Mouse (Mus musculus) ES-Bruce4 (cell line): ENCODE measurements at regions not wholly inside any gene's neighbourhood (a gene's known extent, or its start where the extent isn't known, plus 50 kb on each side); places are given as distances from the start of the nearest gene placed in this dataset.

Experiments
- CTCF ChIP-seq: IDR thresholded peaks from one replicate; pipeline ENCODE4 v1.8.1; 2011; ENCODE audit warnings: low read depth, low read length
- POLR2A ChIP-seq: IDR thresholded peaks from one replicate; pipeline ENCODE4 v1.8.1; 2011; ENCODE audit warnings: low read length; ENCODE audit not compliant: insufficient read depth

DNA sequence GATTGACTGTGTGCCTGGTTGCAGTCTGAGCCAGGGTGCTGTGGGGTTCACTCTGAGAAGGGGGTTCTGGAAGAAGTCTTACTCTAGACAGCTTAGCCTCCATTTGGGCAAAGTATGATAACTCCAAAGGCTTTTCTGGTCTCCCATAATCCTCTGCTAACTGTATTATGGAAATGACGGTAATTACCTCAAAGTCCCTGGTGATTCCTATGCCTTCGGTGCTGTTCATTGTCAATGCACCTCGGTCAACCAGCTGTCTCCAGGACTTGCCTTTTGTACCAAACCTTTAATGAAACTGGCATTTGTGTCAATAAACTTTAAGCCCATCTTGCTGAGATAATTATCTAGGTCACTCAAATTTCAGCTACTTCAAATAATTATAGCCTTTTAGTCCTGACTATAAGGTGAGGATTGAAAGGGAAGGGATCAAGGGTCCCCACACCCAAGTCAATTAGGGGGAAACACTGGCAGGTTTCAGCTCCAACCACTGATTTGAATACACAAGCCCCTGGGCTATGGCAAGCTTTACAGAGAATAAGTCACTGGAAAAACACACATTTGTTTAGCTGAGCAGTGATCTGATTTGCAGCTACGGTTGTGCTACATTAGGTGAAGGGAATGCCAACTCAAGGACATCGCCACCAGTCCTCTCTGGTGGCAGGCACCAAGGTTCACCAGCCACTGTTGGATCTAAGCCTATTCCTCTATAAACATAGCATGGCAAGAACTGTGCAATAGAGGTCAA lies 177.5 kb downstream of the Cartpt start:
- TF ChIP-seq CTCF, result no peak
- no peak for TF ChIP-seq POLR2A
